In the genomic region with DNA sequence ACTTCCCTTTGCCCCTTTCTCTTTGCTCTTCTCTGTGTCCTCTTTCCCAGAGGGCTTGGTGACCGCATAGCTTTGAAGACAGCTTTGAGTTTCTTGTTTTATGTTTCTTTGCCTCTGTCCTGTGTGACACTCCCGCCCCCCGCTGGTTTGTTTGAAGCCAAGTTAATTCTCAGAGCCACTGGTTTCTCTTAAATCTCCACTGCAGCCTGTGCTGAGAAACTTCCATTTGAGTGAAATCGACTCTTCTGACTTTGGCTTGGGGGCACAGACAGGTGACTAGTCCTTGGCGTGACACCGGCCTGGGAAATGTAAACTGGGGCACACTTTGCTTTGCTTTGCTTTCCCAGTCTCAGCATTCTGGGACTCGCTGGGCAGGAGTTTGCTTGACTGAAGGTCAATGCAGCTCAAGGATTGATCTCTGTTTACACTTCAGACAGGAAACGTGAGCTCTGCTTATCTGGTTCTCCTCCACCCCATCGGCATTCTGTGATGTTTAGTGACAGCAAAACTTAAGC, we compare ENCODE assay signal across 8 mouse cellular contexts. TPM values are rescaled to one million over a fixed set of nuclear protein-coding genes. Genes with fewer than 3 reads are reported as not detected.
DNase-seq lines count a peak whose midpoint lies in the region; ATAC-seq and TF ChIP-seq lines count a peak whose summit lies in the region.

No protein-coding gene starts in this region.

- no peaks in the 10 kb centered on the region for H3K36me3 ChIP-seq in embryonic facial prominence, embryonic 14.5 days (ENCODE audit: control insufficient read depth, insufficient read depth, low read length)
- H3K36me3 ChIP-seq in kidney, embryonic 14.5 days (ENCODE audit: control insufficient read depth, insufficient read depth, low read length): no peaks in the 10 kb centered on the region

- no peak for ATAC-seq in embryonic facial prominence, embryonic 14.5 days (ENCODE audit: low read depth)
- ATAC-seq in kidney, embryonic 14.5 days (ENCODE audit: low FRiP score, low TSS enrichment): peak; percentile 65; the same call in 1 of the 2 replicates
- ATAC-seq in megakaryocyte progenitor cell, adult 5-6 weeks (replicated peaks; ENCODE audit: poor library complexity): peak; percentile 74

- H3K27me3 ChIP-seq in embryonic facial prominence, embryonic 14.5 days (replicated peaks; ENCODE audit: control insufficient read depth, insufficient read depth, low read length): no peaks in the 10 kb centered on the region
- no peaks in the 10 kb centered on the region for H3K27me3 ChIP-seq in kidney, embryonic 14.5 days (ENCODE audit: control insufficient read depth, insufficient read depth, low read length)

- H3K9me3 ChIP-seq in embryonic facial prominence, embryonic 14.5 days (ENCODE audit: control insufficient read depth, low read length): no peaks in the 10 kb centered on the region
- H3K9me3 ChIP-seq in kidney, embryonic 14.5 days (ENCODE audit: control insufficient read depth, low read length): no peaks in the 10 kb centered on the region

- no peak overlapping the region for H3K9ac ChIP-seq in embryonic facial prominence, embryonic 14.5 days (ENCODE audit: low read depth, low read length)
- no peak overlapping the region for H3K9ac ChIP-seq in kidney, embryonic 14.5 days (ENCODE audit: low read depth, low read length)

- no peak overlapping the region for H3K4me2 ChIP-seq in embryonic facial prominence, embryonic 14.5 days (ENCODE audit: low read depth, low read length)
- H3K4me2 ChIP-seq in kidney, embryonic 14.5 days (replicated peaks; ENCODE audit: low read depth, low read length): no peak overlapping the region

- intact Hi-C loops in left cerebral cortex, adult 2 months (cut with DNase I): no loop called here
- intact Hi-C loops in left cerebral cortex, postnatal 14 days (cut with DNase I): no loop called here
- intact Hi-C loops in left cerebral cortex, postnatal 36 days (cut with DNase I): no loop called here

- DNase-seq in left cerebral cortex, adult 2 months (ENCODE audit: extremely low spot score in 1 of 2, low spot score in 2 of 2): no peak
- no peak for DNase-seq in left cerebral cortex, postnatal 14 days (ENCODE audit: low spot score in 2 of 2)
- peak; percentile 63 for DNase-seq in embryonic facial prominence, embryonic 14.5 days (ENCODE audit: low spot score)
- no peak for DNase-seq in layer of hippocampus, adult 9-10 months (ENCODE audit: low spot score)
- DNase-seq in left cerebral cortex, adult 11 months (ENCODE audit: low spot score): no peak
- no peak for DNase-seq in left cerebral cortex, postnatal 36 days (ENCODE audit: low spot score in 2 of 2)

- H3K4me1 ChIP-seq in embryonic facial prominence, embryonic 14.5 days (ENCODE audit: control insufficient read depth, insufficient read depth, low read length): peaks cover 16% of the 10 kb centered on the region; the same call in 1 of the 2 replicates
- H3K4me1 ChIP-seq in kidney, embryonic 14.5 days (ENCODE audit: control insufficient read depth, insufficient read depth, low read length): peaks cover 15% of the 10 kb centered on the region

- no peak overlapping the region for H3K27ac ChIP-seq in left cerebral cortex, adult 2 months
- H3K27ac ChIP-seq in embryonic facial prominence, embryonic 14.5 days (replicated peaks; ENCODE audit: low read depth, low read length): no peak overlapping the region
- H3K27ac ChIP-seq in kidney, embryonic 14.5 days (ENCODE audit: low read depth, low read length): no peak overlapping the region

- peak; percentile 9; the same call in 1 of the 2 replicates for TF ChIP-seq CTCF in left cerebral cortex, adult 2 months (IDR thresholded peaks at IDR 0.05)

- WGBS in embryonic facial prominence, embryonic 14.5 days: 12% methylated on average over 9 of the region's 9 CpGs
- 6% methylated on average over 9 of the region's 9 CpGs for WGBS in kidney, embryonic 14.5 days

- no peak overlapping the region for H3K4me3 ChIP-seq in left cerebral cortex, adult 2 months
- H3K4me3 ChIP-seq in embryonic facial prominence, embryonic 14.5 days (ENCODE audit: low read depth, low read length): no peak overlapping the region
- H3K4me3 ChIP-seq in kidney, embryonic 14.5 days (ENCODE audit: low read length): no peak overlapping the region

RNA-seq across cellular contexts. Expression of a gene that starts 12.3 kb away (rescaled TPM):
- total RNA-seq in left cerebral cortex, adult 2 months (2021): 1 to 10 TPM; 1.5 to 1.8 TPM
- 1 to 10 TPM in 1 of 2 experiments, under 1 TPM in 1; 0.88 to 1.2 TPM for total RNA-seq in left cerebral cortex, postnatal 14 days (2021)
- polyA plus RNA-seq in embryonic facial prominence, embryonic 14.5 days (2014; fragmentation: Nextera tagmentation; extraction: Ambion mirVana): 1.3 and 1.4 TPM in 2 replicates
- 1.7 and 3.0 TPM in 2 replicates for polyA plus RNA-seq in kidney, embryonic 14.5 days (2014; fragmentation: Nextera tagmentation; extraction: Ambion mirVana)
- total RNA-seq in megakaryocyte progenitor cell, adult 5-6 weeks (2015): 0.12 TPM in 1 of 2 replicates, not detected in the other
- total RNA-seq in megakaryocyte progenitor cell, adult 5-6 weeks (2017): not detected in 2 replicates
- 1 to 10 TPM; 1.6 to 2.3 TPM for total RNA-seq in left cerebral cortex, postnatal 36 days (2021)

RNA-seq across cellular contexts. Expression of a gene that starts 13.1 kb away (rescaled TPM):
- total RNA-seq in left cerebral cortex, adult 2 months (2021): 100 to 1,000 TPM in 1 of 2 experiments, 10 to 100 TPM in 1; 99.1 to 102 TPM
- 100 to 1,000 TPM; 102 to 107 TPM for total RNA-seq in left cerebral cortex, postnatal 14 days (2021)
- polyA plus RNA-seq in embryonic facial prominence, embryonic 14.5 days (2014; fragmentation: Nextera tagmentation; extraction: Ambion mirVana): 2.4 and 2.8 TPM in 2 replicates
- polyA plus RNA-seq in kidney, embryonic 14.5 days (2014; fragmentation: Nextera tagmentation; extraction: Ambion mirVana): 1.5 and 3.4 TPM in 2 replicates
- 0.34 and 0.42 TPM in 2 replicates for total RNA-seq in megakaryocyte progenitor cell, adult 5-6 weeks (2015)
- total RNA-seq in megakaryocyte progenitor cell, adult 5-6 weeks (2017): 0.71 and 1.3 TPM in 2 replicates
- 100 to 1,000 TPM in 1 of 2 experiments, 10 to 100 TPM in 1; 98.4 to 106 TPM for total RNA-seq in left cerebral cortex, postnatal 36 days (2021)

Comparison
In these comparisons a context has a peak if more than half of its experiments do, and no peak if none do; other contexts are left out.
1. RNA of a gene that starts 13.1 kb away (total RNA-seq): 102 to 107 TPM in left cerebral cortex, postnatal 14 days, 98.4 to 106 TPM in left cerebral cortex, postnatal 36 days and 99.1 to 102 TPM in left cerebral cortex, adult 2 months; 0.34 to 1.3 TPM in megakaryocyte progenitor cell, adult 5-6 weeks; every median in the first group is over 10 times any median in the second.